Mouse (Mus musculus): Measurements from ENCODE around the gene Zfp992.
"Not testable (repeated sequence)": the region's sequence is repeated elsewhere in the genome, so short reads cannot be mapped to it uniquely, and the experiment has no call there.

GRCm38 (mm10) chr4:146486753-146487152 lies 37.9 kb downstream of the Zfp992 start:
- TF ChIP-seq CTCF (IDR thresholded peaks at IDR 0.05; ENCODE audit: control insufficient read depth, insufficient read depth, insufficient replicate concordance, low read depth, low read length); POLR2A (IDR thresholded peaks at IDR 0.05; ENCODE audit: control insufficient read depth, low read depth, low read length): not testable (repeated sequence)

All from testis, adult 2 months (tissue).